Mouse (Mus musculus) brain, embryonic 14.5 days (tissue): ENCODE measurements at regions not wholly inside any gene's neighbourhood (a gene's known extent, or its start where the extent isn't known, plus 50 kb on each side); places are given as distances from the start of the nearest gene placed in this dataset.

Experiments used
- CTCF ChIP-seq: fragments of 200-500 bp; IDR thresholded peaks from 2 replicates; pipeline ENCODE4 v1.5.1; 2012; ENCODE audit warnings: inconsistent platforms, mild to moderate bottlenecking, moderate library complexity, borderline replicate concordance; ENCODE audit not compliant: insufficient read depth, insufficient read length; ENCODE audit errors: extremely low read depth
- POLR2A ChIP-seq: fragments of 200-500 bp; IDR thresholded peaks from 2 replicates; pipeline ENCODE4 v1.6.1; 2012; ENCODE audit warnings: mild to moderate bottlenecking, inconsistent platforms, borderline replicate concordance; ENCODE audit not compliant: poor library complexity, insufficient read depth, insufficient read length, severe bottlenecking; ENCODE audit errors: extremely low read depth

GRCm38 (mm10) chr6:25965452-25965851 lies 156.4 kb upstream of the Pot1a start:
- TF ChIP-seq CTCF (no peak), POLR2A (no peak)
